Mouse (Mus musculus): ENCODE measurements around the gene Pcnx2. TPM values are rescaled to one million over a fixed set of nuclear protein-coding genes. Genes with fewer than 3 reads are reported as not detected.

Pcnx2 gene
- polyA plus RNA-seq (2014; fragmentation: Nextera tagmentation; extraction: Ambion mirVana): 4.1 and 7.5 TPM in 2 replicates

GRCm38 (mm10) chr8:125897868-125898788 lies at the start of gene Pcnx2:
Gene Pcnx2, minus strand, starts transcription at chr8:125898317.
- no peaks in the 10 kb centered on the region for H3K9me3 ChIP-seq (ENCODE audit: control insufficient read depth, low read length)
- ATAC-seq (ENCODE audit: low read depth): peak; percentile 85
- 7% methylated on average over 44 of the region's 44 CpGs for WGBS

GRCm38 (mm10) chr8:125944511-125944910 lies 46.4 kb upstream of the Pcnx2 start:
- H3K4me1 ChIP-seq (ENCODE audit: control insufficient read depth, insufficient read depth, low read length): no peaks in the 10 kb centered on the region
- no peak overlapping the region for H3K4me3 ChIP-seq (ENCODE audit: low read depth, low read length)
- no peak overlapping the region for H3K4me2 ChIP-seq (ENCODE audit: low read depth, low read length)
- H3K9ac ChIP-seq (replicated peaks; ENCODE audit: low read depth, low read length): no peak overlapping the region
- H3K27me3 ChIP-seq (ENCODE audit: control insufficient read depth, insufficient read depth, low read length): no peaks in the 10 kb centered on the region
- no peak for ATAC-seq (ENCODE audit: low read depth)
- WGBS: 92% methylated on average over 4 of the region's 4 CpGs
- H3K27ac ChIP-seq (ENCODE audit: low read depth, low read length): no peak overlapping the region
- no peaks in the 10 kb centered on the region for H3K36me3 ChIP-seq (ENCODE audit: control insufficient read depth, insufficient read depth, low read length)
- H3K9me3 ChIP-seq (ENCODE audit: control insufficient read depth, low read length): no peaks in the 10 kb centered on the region

More at GRCm38 (mm10) chr8:125897868-125898788, at the start of gene Pcnx2:
- peak within 1 kb of the TSS; percentile 65 for H3K4me3 ChIP-seq (ENCODE audit: low read depth, low read length)
- H3K27ac ChIP-seq (ENCODE audit: low read depth, low read length): peak within 1 kb of the TSS; percentile 55
- peak within 1 kb of the TSS; percentile 72 for H3K9ac ChIP-seq (replicated peaks; ENCODE audit: low read depth, low read length)
- peak within 1 kb of the TSS; percentile 68 for H3K4me2 ChIP-seq (ENCODE audit: low read depth, low read length)
- no peaks in the 10 kb centered on the region for H3K36me3 ChIP-seq (ENCODE audit: control insufficient read depth, insufficient read depth, low read length)
- H3K4me1 ChIP-seq (ENCODE audit: control insufficient read depth, insufficient read depth, low read length): no peaks in the 10 kb centered on the region
- no peaks in the 10 kb centered on the region; the same call in 1 of the 2 replicates for H3K27me3 ChIP-seq (ENCODE audit: control insufficient read depth, insufficient read depth, low read length)

GRCm38 (mm10) chr8:125935649-125936048 lies 37.5 kb upstream of the Pcnx2 start:
- 50% methylated on average over 9 of the region's 9 CpGs for WGBS
- H3K9me3 ChIP-seq (ENCODE audit: control insufficient read depth, low read length): no peaks in the 10 kb centered on the region
- no peaks in the 10 kb centered on the region for H3K36me3 ChIP-seq (ENCODE audit: control insufficient read depth, insufficient read depth, low read length)
- no peak for ATAC-seq (ENCODE audit: low read depth)
- H3K4me2 ChIP-seq (ENCODE audit: low read depth, low read length): no peak overlapping the region
- H3K4me3 ChIP-seq (ENCODE audit: low read depth, low read length): no peak overlapping the region
- no peak overlapping the region for H3K9ac ChIP-seq (replicated peaks; ENCODE audit: low read depth, low read length)
- no peaks in the 10 kb centered on the region for H3K4me1 ChIP-seq (ENCODE audit: control insufficient read depth, insufficient read depth, low read length)
- H3K27me3 ChIP-seq (ENCODE audit: control insufficient read depth, insufficient read depth, low read length): no peaks in the 10 kb centered on the region
- no peak overlapping the region for H3K27ac ChIP-seq (ENCODE audit: low read depth, low read length)

- WGBS: 88% methylated on average over 6 of the region's 6 CpGs
- H3K36me3 ChIP-seq (ENCODE audit: control insufficient read depth, insufficient read depth, low read length): no peaks in the 10 kb centered on the region
- no peak overlapping the region for H3K4me2 ChIP-seq (ENCODE audit: low read depth, low read length)
- H3K9me3 ChIP-seq (ENCODE audit: control insufficient read depth, low read length): no peaks in the 10 kb centered on the region
- no peak overlapping the region for H3K27ac ChIP-seq (ENCODE audit: low read depth, low read length)
- H3K4me3 ChIP-seq (ENCODE audit: low read depth, low read length): no peak overlapping the region
- no peak overlapping the region for H3K9ac ChIP-seq (replicated peaks; ENCODE audit: low read depth, low read length)
- H3K27me3 ChIP-seq (ENCODE audit: control insufficient read depth, insufficient read depth, low read length): no peaks in the 10 kb centered on the region
- no peak for ATAC-seq (ENCODE audit: low read depth)
- H3K4me1 ChIP-seq (ENCODE audit: control insufficient read depth, insufficient read depth, low read length): no peaks in the 10 kb centered on the region
Measured at GRCm38 (mm10) chr8:125931822-125932221, 33.7 kb upstream of the Pcnx2 start.

GRCm38 (mm10) chr8:125930276-125931046 lies 32.3 kb upstream of the Pcnx2 start:
- H3K36me3 ChIP-seq (ENCODE audit: control insufficient read depth, insufficient read depth, low read length): no peaks in the 10 kb centered on the region
- WGBS: 86% methylated on average over 11 of the region's 11 CpGs
- no peak overlapping the region for H3K4me2 ChIP-seq (ENCODE audit: low read depth, low read length)
- no peak for ATAC-seq (ENCODE audit: low read depth)
- H3K27ac ChIP-seq (ENCODE audit: low read depth, low read length): no peak overlapping the region
- H3K9ac ChIP-seq (replicated peaks; ENCODE audit: low read depth, low read length): no peak overlapping the region
- no peaks in the 10 kb centered on the region for H3K27me3 ChIP-seq (ENCODE audit: control insufficient read depth, insufficient read depth, low read length)
- no peak overlapping the region for H3K4me3 ChIP-seq (ENCODE audit: low read depth, low read length)
- H3K4me1 ChIP-seq (ENCODE audit: control insufficient read depth, insufficient read depth, low read length): no peaks in the 10 kb centered on the region
- H3K9me3 ChIP-seq (ENCODE audit: control insufficient read depth, low read length): no peaks in the 10 kb centered on the region

- H3K4me3 ChIP-seq (ENCODE audit: low read depth, low read length): no peak overlapping the region
- no peak overlapping the region for H3K9ac ChIP-seq (replicated peaks; ENCODE audit: low read depth, low read length)
- H3K36me3 ChIP-seq (ENCODE audit: control insufficient read depth, insufficient read depth, low read length): no peaks in the 10 kb centered on the region
- H3K9me3 ChIP-seq (ENCODE audit: control insufficient read depth, low read length): no peaks in the 10 kb centered on the region
- WGBS: 87% methylated on average over 4 of the region's 4 CpGs
- no peaks in the 10 kb centered on the region; the same call in 1 of the 2 replicates for H3K27me3 ChIP-seq (ENCODE audit: control insufficient read depth, insufficient read depth, low read length)
- H3K4me2 ChIP-seq (ENCODE audit: low read depth, low read length): no peak overlapping the region
- no peak overlapping the region for H3K27ac ChIP-seq (ENCODE audit: low read depth, low read length)
- H3K4me1 ChIP-seq (ENCODE audit: control insufficient read depth, insufficient read depth, low read length): no peaks in the 10 kb centered on the region
- ATAC-seq (ENCODE audit: low read depth): no peak
Measured at GRCm38 (mm10) chr8:125926636-125927035, 28.5 kb upstream of the Pcnx2 start.

- H3K4me3 ChIP-seq (ENCODE audit: low read depth, low read length): no peak overlapping the region
- ATAC-seq (ENCODE audit: low read depth): no peak
- no peaks in the 10 kb centered on the region for H3K36me3 ChIP-seq (ENCODE audit: control insufficient read depth, insufficient read depth, low read length)
- no peaks in the 10 kb centered on the region for H3K9me3 ChIP-seq (ENCODE audit: control insufficient read depth, low read length)
- no peak overlapping the region for H3K9ac ChIP-seq (replicated peaks; ENCODE audit: low read depth, low read length)
- H3K4me1 ChIP-seq (ENCODE audit: control insufficient read depth, insufficient read depth, low read length): no peaks in the 10 kb centered on the region
- H3K27me3 ChIP-seq (ENCODE audit: control insufficient read depth, insufficient read depth, low read length): no peaks in the 10 kb centered on the region; the same call in 1 of the 2 replicates
- H3K27ac ChIP-seq (ENCODE audit: low read depth, low read length): no peak overlapping the region
- 71% methylated on average over 3 of the region's 3 CpGs for WGBS
- H3K4me2 ChIP-seq (ENCODE audit: low read depth, low read length): no peak overlapping the region
Measured at GRCm38 (mm10) chr8:125922333-125922732, 24.2 kb upstream of the Pcnx2 start.

GRCm38 (mm10) chr8:125920761-125921160 lies 22.6 kb upstream of the Pcnx2 start:
- no peak overlapping the region for H3K4me3 ChIP-seq (ENCODE audit: low read depth, low read length)
- no peaks in the 10 kb centered on the region; the same call in 1 of the 2 replicates for H3K27me3 ChIP-seq (ENCODE audit: control insufficient read depth, insufficient read depth, low read length)
- H3K9ac ChIP-seq (replicated peaks; ENCODE audit: low read depth, low read length): no peak overlapping the region
- H3K4me2 ChIP-seq (ENCODE audit: low read depth, low read length): no peak overlapping the region
- H3K36me3 ChIP-seq (ENCODE audit: control insufficient read depth, insufficient read depth, low read length): no peaks in the 10 kb centered on the region
- H3K9me3 ChIP-seq (ENCODE audit: control insufficient read depth, low read length): no peaks in the 10 kb centered on the region
- no peak overlapping the region for H3K27ac ChIP-seq (ENCODE audit: low read depth, low read length)
- H3K4me1 ChIP-seq (ENCODE audit: control insufficient read depth, insufficient read depth, low read length): no peaks in the 10 kb centered on the region
- no peak for ATAC-seq (ENCODE audit: low read depth)
- WGBS: 71% methylated on average over 9 of the region's 9 CpGs

All from neural tube, embryonic 14.5 days (tissue).